Mouse (Mus musculus): ENCODE measurements around the gene Ptpn14. TPM values are rescaled to one million over a fixed set of nuclear protein-coding genes. Genes with fewer than 3 reads are reported as not detected.

Ptpn14 gene
- polyA plus RNA-seq, 1 experiment, result 17.8 TPM

- H3K27me3 ChIP-seq (ENCODE audit: control insufficient read depth, insufficient read depth, low read length), result no peaks in the 10 kb centered on the region
- no peaks in the 10 kb centered on the region for H3K36me3 ChIP-seq (ENCODE audit: control insufficient read depth, insufficient read depth, low read length)
- DNase-seq, result no peak
- peaks cover 69% of the 10 kb centered on the region for H3K4me1 ChIP-seq (replicated peaks; ENCODE audit: control insufficient read depth, insufficient read depth, low read length)
- H3K27ac ChIP-seq (ENCODE audit: control insufficient read depth, insufficient read depth, low read length), result peak overlapping the region; percentile 14; the same call in 1 of the 2 replicates
- no peak overlapping the region for H3K4me3 ChIP-seq (ENCODE audit: control insufficient read depth, insufficient read depth, low read length)
- TF ChIP-seq POLR2A (IDR thresholded peaks at IDR 0.05; ENCODE audit: control insufficient read depth, extremely low read depth, insufficient read depth, low read length, poor library complexity) (no peak), CTCF (IDR thresholded peaks at IDR 0.05; ENCODE audit: borderline replicate concordance, control insufficient read depth, extremely low read depth, insufficient read depth, low read length, poor library complexity) (no peak)
- 53% methylated on average over 11 of the region's 11 CpGs for WGBS
Observed at GRCm38 (mm10) chr1:189803742-189804141, 75.7 kb downstream of the Ptpn14 start.

GRCm38 (mm10) chr1:189806533-189807297 lies 78.6 kb downstream of the Ptpn14 start:
- TF ChIP-seq POLR2A (IDR thresholded peaks at IDR 0.05; ENCODE audit: control insufficient read depth, extremely low read depth, insufficient read depth, low read length, poor library complexity) (no peak), CTCF (IDR thresholded peaks at IDR 0.05; ENCODE audit: borderline replicate concordance, control insufficient read depth, extremely low read depth, insufficient read depth, low read length, poor library complexity) (no peak)
- H3K27me3 ChIP-seq (ENCODE audit: control insufficient read depth, insufficient read depth, low read length), result no peaks in the 10 kb centered on the region
- WGBS, result 70% methylated on average over 13 of the region's 13 CpGs

DNA sequence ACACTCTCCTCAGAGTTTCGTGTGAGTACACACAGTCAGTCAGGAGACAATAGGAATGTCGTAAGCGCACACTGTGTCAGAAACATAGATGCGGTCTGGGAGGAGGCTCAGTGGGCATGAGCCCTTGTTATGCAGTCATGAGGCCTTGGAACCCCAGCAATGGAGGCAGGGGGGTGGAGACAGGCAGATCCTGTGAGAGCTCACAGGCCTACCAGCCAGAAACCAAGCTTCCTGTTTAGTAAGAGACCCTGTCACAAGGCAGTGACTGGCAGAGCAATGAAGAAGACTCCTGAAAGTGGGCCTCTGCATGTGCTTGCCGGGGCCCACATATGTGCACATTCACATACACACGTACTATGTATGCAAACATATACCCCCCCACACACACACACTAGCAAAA lies 79.9 kb downstream of the Ptpn14 start:
- Histone ChIP-seq H3K36me3 (ENCODE audit: control insufficient read depth, insufficient read depth, low read length) (no peaks in the 10 kb centered on the region), H3K4me1 (replicated peaks; ENCODE audit: control insufficient read depth, insufficient read depth, low read length) (peaks cover 61% of the 10 kb centered on the region), H3K27ac (ENCODE audit: control insufficient read depth, insufficient read depth, low read length) (no peak overlapping the region), H3K27me3 (ENCODE audit: control insufficient read depth, insufficient read depth, low read length) (no peaks in the 10 kb centered on the region), H3K4me3 (ENCODE audit: control insufficient read depth, insufficient read depth, low read length) (no peak overlapping the region)
- peak; percentile 57 for DNase-seq
- WGBS, result 88% methylated on average over 6 of the region's 6 CpGs
- TF ChIP-seq CTCF (IDR thresholded peaks at IDR 0.05; ENCODE audit: borderline replicate concordance, control insufficient read depth, extremely low read depth, insufficient read depth, low read length, poor library complexity) (no peak), POLR2A (IDR thresholded peaks at IDR 0.05; ENCODE audit: control insufficient read depth, extremely low read depth, insufficient read depth, low read length, poor library complexity) (no peak)

More at GRCm38 (mm10) chr1:189806533-189807297, 78.6 kb downstream of the Ptpn14 start:
- no peak for DNase-seq
- peak overlapping the region; percentile 7; the same call in 1 of the 2 replicates for H3K27ac ChIP-seq (ENCODE audit: control insufficient read depth, insufficient read depth, low read length)
- no peak overlapping the region for H3K4me3 ChIP-seq (ENCODE audit: control insufficient read depth, insufficient read depth, low read length)
- peaks cover 62% of the 10 kb centered on the region for H3K4me1 ChIP-seq (replicated peaks; ENCODE audit: control insufficient read depth, insufficient read depth, low read length)
- no peaks in the 10 kb centered on the region for H3K36me3 ChIP-seq (ENCODE audit: control insufficient read depth, insufficient read depth, low read length)

DNA sequence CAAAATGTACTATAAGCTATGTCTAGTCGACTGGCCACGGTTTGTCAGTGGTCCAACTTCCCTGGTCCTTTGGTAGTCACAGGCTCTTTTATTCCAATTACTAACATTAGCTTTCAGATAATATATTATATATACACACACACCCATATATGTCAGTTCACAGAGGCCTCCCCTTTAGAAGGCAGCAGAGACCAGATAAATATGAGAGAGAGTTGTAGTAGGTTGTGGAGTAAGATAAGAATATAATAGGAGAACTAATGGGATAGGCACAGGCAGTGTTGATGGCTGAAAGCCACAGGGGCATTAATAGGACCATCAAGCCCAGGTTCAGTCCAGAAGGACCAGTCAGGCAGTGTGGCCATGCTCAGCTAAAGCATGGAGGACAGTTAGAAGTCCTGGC lies 80.4 kb downstream of the Ptpn14 start:
- Histone ChIP-seq H3K27me3 (ENCODE audit: control insufficient read depth, insufficient read depth, low read length) (no peaks in the 10 kb centered on the region), H3K36me3 (ENCODE audit: control insufficient read depth, insufficient read depth, low read length) (no peaks in the 10 kb centered on the region), H3K4me1 (replicated peaks; ENCODE audit: control insufficient read depth, insufficient read depth, low read length) (peaks cover 58% of the 10 kb centered on the region), H3K4me3 (ENCODE audit: control insufficient read depth, insufficient read depth, low read length) (no peak overlapping the region), H3K27ac (ENCODE audit: control insufficient read depth, insufficient read depth, low read length) (no peak overlapping the region)
- no peak for DNase-seq
- TF ChIP-seq POLR2A (IDR thresholded peaks at IDR 0.05; ENCODE audit: control insufficient read depth, extremely low read depth, insufficient read depth, low read length, poor library complexity) (no peak), CTCF (IDR thresholded peaks at IDR 0.05; ENCODE audit: borderline replicate concordance, control insufficient read depth, extremely low read depth, insufficient read depth, low read length, poor library complexity) (no peak)
- WGBS, result 85% methylated on average over 2 of the region's 2 CpGs

DNA sequence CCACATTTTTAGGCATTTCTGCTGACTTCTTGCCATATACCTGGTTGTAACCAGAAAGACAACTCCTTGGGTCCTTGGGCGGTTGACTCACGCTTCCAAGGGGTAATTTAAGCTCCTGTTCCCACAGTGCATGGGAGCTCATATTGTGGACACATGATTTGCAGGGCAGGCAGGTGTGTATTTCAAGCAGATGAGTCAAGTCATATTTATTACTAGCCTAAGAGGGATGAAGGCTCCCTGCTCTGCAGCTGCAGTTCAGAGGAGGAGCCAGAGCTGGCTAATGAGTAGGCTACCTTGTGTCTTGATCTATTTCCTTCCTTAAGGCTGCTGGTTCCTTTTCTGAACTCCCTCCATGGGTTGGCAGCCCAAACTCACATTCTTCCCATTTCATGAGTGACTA lies 83.7 kb downstream of the Ptpn14 start:
- Histone ChIP-seq H3K4me1 (replicated peaks; ENCODE audit: control insufficient read depth, insufficient read depth, low read length) (peaks cover 51% of the 10 kb centered on the region), H3K27me3 (ENCODE audit: control insufficient read depth, insufficient read depth, low read length) (no peaks in the 10 kb centered on the region), H3K36me3 (ENCODE audit: control insufficient read depth, insufficient read depth, low read length) (no peaks in the 10 kb centered on the region), H3K4me3 (ENCODE audit: control insufficient read depth, insufficient read depth, low read length) (no peak overlapping the region), H3K27ac (ENCODE audit: control insufficient read depth, insufficient read depth, low read length) (no peak overlapping the region)
- no peak for DNase-seq
- TF ChIP-seq POLR2A (IDR thresholded peaks at IDR 0.05; ENCODE audit: control insufficient read depth, extremely low read depth, insufficient read depth, low read length, poor library complexity) (no peak), CTCF (IDR thresholded peaks at IDR 0.05; ENCODE audit: borderline replicate concordance, control insufficient read depth, extremely low read depth, insufficient read depth, low read length, poor library complexity) (no peak)
- WGBS, result 92% methylated on average over 2 of the region's 2 CpGs

DNA sequence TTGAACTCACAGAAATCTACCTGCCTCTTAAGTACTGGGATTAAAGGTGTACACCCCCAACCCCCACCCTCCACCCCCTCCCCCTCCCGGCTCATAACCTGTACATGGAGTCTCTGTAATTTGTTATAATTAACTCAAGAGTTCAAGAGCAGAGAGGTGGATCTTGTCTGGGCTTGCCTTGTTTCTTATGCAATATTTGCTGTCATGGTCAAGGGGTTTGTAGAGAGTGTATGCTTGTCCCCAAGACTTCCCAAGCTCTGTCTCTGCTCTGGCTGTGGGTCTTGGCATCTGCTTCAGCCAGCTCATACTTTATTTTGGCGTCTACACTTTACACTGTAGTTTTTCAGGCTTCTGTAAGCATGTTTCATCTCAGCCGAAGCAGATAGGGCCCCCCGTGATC lies 86.3 kb downstream of the Ptpn14 start:
- Histone ChIP-seq H3K36me3 (ENCODE audit: control insufficient read depth, insufficient read depth, low read length) (no peaks in the 10 kb centered on the region), H3K4me1 (replicated peaks; ENCODE audit: control insufficient read depth, insufficient read depth, low read length) (peaks cover 50% of the 10 kb centered on the region), H3K27me3 (ENCODE audit: control insufficient read depth, insufficient read depth, low read length) (no peaks in the 10 kb centered on the region), H3K4me3 (ENCODE audit: control insufficient read depth, insufficient read depth, low read length) (no peak overlapping the region), H3K27ac (ENCODE audit: control insufficient read depth, insufficient read depth, low read length) (no peak overlapping the region)
- TF ChIP-seq POLR2A (IDR thresholded peaks at IDR 0.05; ENCODE audit: control insufficient read depth, extremely low read depth, insufficient read depth, low read length, poor library complexity), result no peak
- TF ChIP-seq CTCF (IDR thresholded peaks at IDR 0.05; ENCODE audit: borderline replicate concordance, control insufficient read depth, extremely low read depth, insufficient read depth, low read length, poor library complexity), result no peak
- WGBS, result 95% methylated on average over 4 of the region's 4 CpGs
- no peak for DNase-seq

Measured in thymus, adult 2 months (tissue).